Mouse (Mus musculus): Measurements from ENCODE around the gene Lin7a.

DNA sequence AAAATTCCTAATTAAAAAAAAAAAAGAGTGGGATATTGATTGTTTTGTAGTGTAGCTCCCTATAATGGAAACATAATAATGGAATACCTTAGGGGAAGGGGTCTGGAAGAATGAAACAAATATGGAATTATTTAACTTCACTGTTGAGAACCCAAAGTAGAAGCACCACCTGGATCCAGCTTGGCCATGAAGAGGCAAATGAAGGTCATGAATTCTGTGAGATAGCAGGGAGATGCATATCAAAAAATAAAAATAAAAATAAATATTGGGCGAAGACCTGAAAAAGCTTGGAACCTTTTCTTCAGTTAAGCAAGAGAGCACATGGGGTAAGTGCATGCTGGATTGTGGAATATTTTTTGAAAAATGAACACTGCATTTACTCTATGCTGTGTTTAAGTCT lies 43.6 kb upstream of the Lin7a start:
- TF ChIP-seq GATA1 (IDR thresholded peaks at IDR 0.05; ENCODE audit: borderline replicate concordance, low read length) (no peak), FLI1 (IDR thresholded peaks at IDR 0.05; ENCODE audit: low read length) (no peak)

Measured in megakaryocyte, embryonic 14.5 days (primary cell).